In genomic region chr8:120437666-120438395, GRCm38 (mm10) we compare ENCODE assay signal across 9 mouse cellular contexts.
DNase-seq lines count a peak whose midpoint lies in the region; ATAC-seq lines count a peak whose summit lies in the region.
"Had no signal": no experiment of that assay in that cellular context is flagged by ENCODE, and none has a peak within 500 bp of the region (broad histone marks: within the 10 kb centered on the region; RNA-seq: fewer than 3 reads in every experiment).

No protein-coding gene starts in this region.

- H3K4me3 ChIP-seq in hindbrain, embryonic 12.5 days, result no peak overlapping the region
- H3K4me3 ChIP-seq in midbrain, embryonic 12.5 days, result no peak overlapping the region

- no peaks in the 10 kb centered on the region for H3K36me3 ChIP-seq in hindbrain, embryonic 12.5 days
- H3K36me3 ChIP-seq in midbrain, embryonic 12.5 days, result no peaks in the 10 kb centered on the region

- H3K9me3 ChIP-seq in hindbrain, embryonic 12.5 days (replicated peaks), result no peaks in the 10 kb centered on the region
- H3K9me3 ChIP-seq in midbrain, embryonic 12.5 days, result peaks cover 7% of the 10 kb centered on the region

- intact Hi-C loops in heart, postnatal 14 days (cut with DNase I), result no loop called here

- peaks cover 73% of the 10 kb centered on the region for H3K4me1 ChIP-seq in hindbrain, embryonic 12.5 days
- H3K4me1 ChIP-seq in midbrain, embryonic 12.5 days, result peaks cover 67% of the 10 kb centered on the region

- H3K9ac ChIP-seq in hindbrain, embryonic 12.5 days, result 0 out of 2 replicates have a peak overlapping the region, but pooled peaks have one; percentile 25
- no peak overlapping the region for H3K9ac ChIP-seq in midbrain, embryonic 12.5 days (replicated peaks)
- H3K9ac ChIP-seq: liver, embryonic 14.5 days had no signal

- DNase-seq in heart, adult 8-10 months (ENCODE audit: low spot score), result peak; percentile 26
- DNase-seq in heart, postnatal 14 days, result no peak
- DNase-seq in 416B (ENCODE audit: low read depth), result peak; percentile 61
- DNase-seq in cerebellum, adult 9-10 months, result peak; percentile 85
- no peak for DNase-seq in spleen, postnatal 14 days (ENCODE audit: low spot score in 2 of 2)

- no peak for ATAC-seq in hindbrain, embryonic 12.5 days (ENCODE audit: low FRiP score)
- ATAC-seq in midbrain, embryonic 12.5 days (ENCODE audit: low FRiP score, low read depth), result no peak
- no peak; the same call in 1 of the 2 replicates for ATAC-seq in megakaryocyte progenitor cell, adult 5-6 weeks (replicated peaks; ENCODE audit: poor library complexity)

- H3K27ac ChIP-seq in hindbrain, embryonic 12.5 days, result peak overlapping the region; percentile 69
- H3K27ac ChIP-seq in midbrain, embryonic 12.5 days (replicated peaks), result peak overlapping the region; percentile 42
- H3K27ac ChIP-seq: liver, embryonic 14.5 days had no signal

- WGBS in hindbrain, embryonic 12.5 days, result 55% methylated on average over 21 of the region's 21 CpGs
- 58% methylated on average over 21 of the region's 21 CpGs for WGBS in midbrain, embryonic 12.5 days

- H3K4me2 ChIP-seq in hindbrain, embryonic 12.5 days (replicated peaks), result no peak overlapping the region
- H3K4me2 ChIP-seq in midbrain, embryonic 12.5 days (replicated peaks), result no peak overlapping the region

- H3K27me3 ChIP-seq in hindbrain, embryonic 12.5 days, result peaks cover 3% of the 10 kb centered on the region; the same call in 1 of the 2 replicates
- H3K27me3 ChIP-seq in midbrain, embryonic 12.5 days, result peaks cover 53% of the 10 kb centered on the region

Comparison
In these comparisons a context has a peak if more than half of its experiments do, and no peak if none do; other contexts are left out.
1. DNase-seq: peak in heart, adult 8-10 months (single experiment), 416B (single experiment) and cerebellum, adult 9-10 months (single experiment); none in heart, postnatal 14 days (0 of 2) and spleen, postnatal 14 days (0 of 2).